Mouse (Mus musculus) central nervous system, embryonic 11.5 days (tissue): Measurements from ENCODE around the gene Fam129c. TPM values are rescaled to one million over a fixed set of nuclear protein-coding genes. Genes with fewer than 3 reads are reported as not detected.

ENCODE experiments used
- polyA plus RNA-seq: library from polyadenylated mRNA; depleted of rRNA; stranded (reverse); fragments of >200 nt; gene quantifications from 2 replicates; pipeline ENCODE4 v1.2.3, GENCODE M21; 2012; rRNA removed

The Fam129c gene
- 6.1 and 12.4 TPM in 2 replicates for polyA plus RNA-seq

GRCm38 (mm10) chr8:71597451-71597850 lies at the start of gene Fam129c:
Gene Fam129c (plus strand): TSS chr8:71597648.

GRCm38 (mm10) chr8:71558071-71558957 lies 39.1 kb upstream of the Fam129c start, which contains the start of gene Tmem221:
Gene Tmem221 (minus strand): TSS chr8:71558871.

GRCm38 (mm10) chr8:71566501-71566900 lies 30.9 kb upstream of the Fam129c start, which contains the start of gene Nxnl1:
Gene Nxnl1 (minus strand): TSS chr8:71566601.

GRCm38 (mm10) chr8:71568387-71568937 lies 29.0 kb upstream of the Fam129c start, which contains the start of gene Slc27a1:
Gene Slc27a1 (plus strand): TSS chr8:71568882.

GRCm38 (mm10) chr8:71591471-71592373 lies 5.7 kb upstream of the Fam129c start, which contains the start of gene Pgls:
Gene Pgls (plus strand): TSS chr8:71592176.

GRCm38 (mm10) chr8:71610822-71611651 lies 13.6 kb downstream of the Fam129c start, which contains the start of gene Colgalt1:
Gene Colgalt1 (plus strand): TSS chr8:71610998.

Other genes with a start within 250 kb of the Fam129c start
- gene Use1, start 230.8 kb upstream of the Fam129c start, polyA plus RNA-seq = 132 and 143 TPM in 2 replicates
- gene Ocel1, start 226.3 kb upstream of the Fam129c start, polyA plus RNA-seq = 1.9 and 2.5 TPM in 2 replicates
- 71.4 and 73.9 TPM in 2 replicates for gene Nr2f6, start 215.7 kb upstream of the Fam129c start, polyA plus RNA-seq
- gene Ushbp1, start 201.8 kb upstream of the Fam129c start, polyA plus RNA-seq = 7.8 and 7.9 TPM in 2 replicates
- 128 and 175 TPM in 2 replicates for gene Babam1, start 200.8 kb upstream of the Fam129c start, polyA plus RNA-seq
- gene Ankle1, start 191.6 kb upstream of the Fam129c start, polyA plus RNA-seq = 46.1 and 53.5 TPM in 2 replicates
- 63.1 and 67.7 TPM in 2 replicates for gene Abhd8, start 134.0 kb upstream of the Fam129c start, polyA plus RNA-seq
- 82.2 and 83.9 TPM in 2 replicates for gene Mrpl34, start 132.7 kb upstream of the Fam129c start, polyA plus RNA-seq
- gene Dda1, start 128.4 kb upstream of the Fam129c start, polyA plus RNA-seq = 70.7 and 98.5 TPM in 2 replicates
- 64.5 and 107 TPM in 2 replicates for gene Ano8, start 111.7 kb upstream of the Fam129c start, polyA plus RNA-seq
- 30.7 and 37.4 TPM in 2 replicates for gene Gtpbp3, start 109.5 kb upstream of the Fam129c start, polyA plus RNA-seq
- gene Plvap, start 85.9 kb upstream of the Fam129c start, polyA plus RNA-seq = 29.5 and 39.7 TPM in 2 replicates
- gene Ccdc194, start 71.9 kb upstream of the Fam129c start, polyA plus RNA-seq = 0.48 and 0.52 TPM in 2 replicates
- gene Bst2, start 60.2 kb upstream of the Fam129c start, polyA plus RNA-seq = 15.8 and 19.0 TPM in 2 replicates
- 62.6 and 71.2 TPM in 2 replicates for gene Mvb12a, start 54.7 kb upstream of the Fam129c start, polyA plus RNA-seq
- 0.22 and 0.23 TPM in 2 replicates for gene Tmem221, start 38.8 kb upstream of the Fam129c start, polyA plus RNA-seq
- not detected in 2 replicates for gene Nxnl1, start 31.0 kb upstream of the Fam129c start, polyA plus RNA-seq
- 50.4 and 64.7 TPM in 2 replicates for gene Slc27a1, start 28.8 kb upstream of the Fam129c start, polyA plus RNA-seq
- 126 and 164 TPM in 2 replicates for gene Pgls, start 5.5 kb upstream of the Fam129c start, polyA plus RNA-seq
- 65.9 and 99.7 TPM in 2 replicates for gene Colgalt1, start 13.3 kb downstream of the Fam129c start, polyA plus RNA-seq
- gene Unc13a, start 74.1 kb downstream of the Fam129c start, polyA plus RNA-seq = 15.4 and 19.3 TPM in 2 replicates
- gene Jak3, start 78.6 kb downstream of the Fam129c start, polyA plus RNA-seq = 3.5 TPM in 2 replicates
- gene Insl3, start 91.6 kb downstream of the Fam129c start, polyA plus RNA-seq = 0.57 and 1.1 TPM in 2 replicates
- 0.40 and 0.66 TPM in 2 replicates for gene B3gnt3, start 104.1 kb downstream of the Fam129c start, polyA plus RNA-seq
- gene Fcho1, start 128.1 kb downstream of the Fam129c start, polyA plus RNA-seq = 30.0 and 40.4 TPM in 2 replicates